Mouse (Mus musculus) midbrain, embryonic 11.5 days (tissue): Measurements from ENCODE around the gene Tspan4. TPM values are rescaled to one million over a fixed set of nuclear protein-coding genes. Genes with fewer than 3 reads are reported as not detected.
A peak's percentile ranks its signal among the peaks of the same experiment; 100 is the strongest.

Experiments used
- ATAC-seq: fragments of 200-750 bp; cut with Nextera tagmentation; 2 replicates; pipeline ENCODE4 v1.8.0; 2017; ENCODE audit warnings: moderate TSS enrichment, moderate library complexity; ENCODE audit not compliant: low FRiP score
- DNase-seq: peaks from one replicate; pipeline ENCODE4 v3.0.0; 2015; ENCODE audit warnings: low spot score; ENCODE audit errors: missing footprints
- H3K27ac ChIP-seq: fragments of 300-500 bp; sonication (generic); 2 replicates; pipeline ENCODE4 v1.5.1; 2014; ENCODE audit warnings: low read depth, low read length
- H3K27me3 ChIP-seq: fragments of 300-500 bp; sonication (generic); 2 replicates; pipeline ENCODE4 v1.6.1; 2014; ENCODE audit warnings: mild to moderate bottlenecking, low read length, moderate library complexity, mixed read lengths; ENCODE audit not compliant: control insufficient read depth, insufficient read depth
- H3K36me3 ChIP-seq: fragments of 300-500 bp; sonication (generic); 2 replicates; pipeline ENCODE4 v1.6.1; 2014; ENCODE audit warnings: mild to moderate bottlenecking, low read length, moderate library complexity, mixed read lengths; ENCODE audit not compliant: control insufficient read depth, insufficient read depth
- H3K4me1 ChIP-seq: fragments of 300-500 bp; sonication (generic); 2 replicates; pipeline ENCODE4 v1.6.1; 2014; ENCODE audit warnings: low read length; ENCODE audit not compliant: control insufficient read depth, insufficient read depth
- H3K4me2 ChIP-seq: fragments of 300-500 bp; sonication (generic); 2 replicates; pipeline ENCODE4 v1.6.1; 2014; ENCODE audit warnings: mild to moderate bottlenecking, moderate library complexity
- H3K4me3 ChIP-seq: fragments of 300-500 bp; sonication (generic); 2 replicates; pipeline ENCODE4 v1.5.1; 2014; ENCODE audit warnings: low read depth, low read length
- H3K9ac ChIP-seq: fragments of 300-500 bp; sonication (generic); 2 replicates; pipeline ENCODE4 v1.6.1; 2014; ENCODE audit warnings: low read length
- H3K9me3 ChIP-seq: fragments of 300-500 bp; sonication (generic); 2 replicates; pipeline ENCODE4 v1.6.1; 2016; ENCODE audit warnings: low read length; ENCODE audit not compliant: control insufficient read depth
- WGBS: fragments of 180-500 bp; shearing (Covaris S2); extraction: QIAGEN DNeasy Blood & Tissue Kit; methylation state at CpG from one replicate; pipeline ENCODE4 v1.1.7; 2014; 5-methylcytosine and 5-hydroxymethylcytosine counted together
- polyA plus RNA-seq: library from polyadenylated mRNA; unstranded; fragments of >200 nt; fragmentation: Nextera tagmentation; extraction: Ambion mirVana; gene quantifications from 2 replicates; pipeline ENCODE4 v1.2.1, GENCODE M21; 2014

Gene Tspan4
- polyA plus RNA-seq, 1 experiment from 2014 or later, result 28.6 TPM

DNA sequence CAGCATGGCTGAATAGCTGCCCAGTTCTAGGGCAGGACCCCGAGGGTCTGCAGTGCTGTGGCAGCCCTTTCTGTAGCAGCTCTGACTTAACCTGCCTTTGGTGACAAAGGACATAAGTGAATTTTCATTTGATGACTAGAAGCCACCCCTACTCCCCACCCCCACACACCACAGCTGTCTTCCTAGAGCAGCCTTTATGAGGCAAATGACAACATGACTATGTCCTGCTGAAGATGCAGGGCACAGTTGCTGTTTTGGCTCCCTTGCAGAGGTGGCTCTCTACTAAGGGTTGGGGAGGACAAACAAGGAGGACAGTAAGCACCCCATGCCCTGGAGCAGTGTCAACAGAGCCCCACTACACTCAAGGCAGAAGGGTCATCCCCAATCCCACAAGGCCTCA lies 44.8 kb downstream of the Tspan4 start:
- WGBS, result 68% methylated on average over 1 of the region's 1 CpGs
- H3K9me3 ChIP-seq, result no peaks in the 10 kb centered on the region

DNA sequence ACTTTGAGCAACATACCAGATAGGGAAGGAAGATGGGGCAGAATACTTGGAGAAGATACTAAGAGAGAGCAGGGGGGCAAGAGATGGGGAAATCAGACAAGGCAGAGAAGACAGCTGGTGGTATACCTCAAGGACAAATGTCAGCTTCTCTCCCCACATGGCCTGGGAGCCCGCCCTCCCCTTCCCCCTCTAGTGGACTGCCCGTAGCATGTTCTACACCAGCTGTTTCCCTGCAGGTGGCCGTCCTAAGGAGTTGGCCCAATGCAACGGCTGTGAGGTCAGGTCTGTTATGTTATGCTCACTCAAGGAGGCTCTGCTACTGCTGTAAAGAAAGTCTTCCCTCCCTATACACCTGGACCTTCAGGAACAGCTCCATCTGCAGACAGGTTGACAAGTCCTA lies 48.0 kb downstream of the Tspan4 start:
- Histone ChIP-seq H3K9me3 (no peaks in the 10 kb centered on the region), H3K27ac (no peak overlapping the region), H3K27me3 (no peaks in the 10 kb centered on the region), H3K4me1 (no peaks in the 10 kb centered on the region), H3K4me2 (no peak overlapping the region), H3K4me3 (no peak overlapping the region), H3K9ac (no peak overlapping the region), H3K36me3 (no peaks in the 10 kb centered on the region)
- 58% methylated on average over 4 of the region's 4 CpGs for WGBS
- DNase-seq (no peak), ATAC-seq (no peak)

More for the DNA sequence above, 44.8 kb downstream of the Tspan4 start:
- DNase-seq (no peak), ATAC-seq (no peak)
- Histone ChIP-seq H3K4me1 (no peaks in the 10 kb centered on the region), H3K4me2 (no peak overlapping the region), H3K9ac (no peak overlapping the region), H3K36me3 (no peaks in the 10 kb centered on the region), H3K4me3 (no peak overlapping the region), H3K27me3 (no peaks in the 10 kb centered on the region), H3K27ac (no peak overlapping the region)

DNA sequence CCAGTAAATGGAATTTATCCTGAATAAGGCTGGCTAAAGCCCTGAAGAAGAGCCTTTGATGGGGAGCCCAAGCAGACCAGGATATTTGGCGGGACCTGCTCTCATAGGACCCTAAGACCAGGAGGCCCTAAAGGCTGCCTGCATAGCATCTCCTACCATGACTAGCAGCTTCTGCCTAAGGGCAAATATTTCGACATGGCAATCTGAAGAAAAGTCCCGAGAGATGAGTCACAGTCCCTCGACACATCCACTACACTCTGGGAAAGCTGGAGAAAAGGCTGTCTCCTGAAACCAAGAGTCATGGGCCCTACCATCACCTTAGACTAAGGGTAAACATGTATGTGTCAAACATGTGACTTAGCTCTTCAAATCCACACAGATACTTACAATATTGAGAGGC lies 49.2 kb downstream of the Tspan4 start:
- DNase-seq (no peak), ATAC-seq (no peak)
- H3K36me3 ChIP-seq, result no peaks in the 10 kb centered on the region
- no peak overlapping the region for H3K9ac ChIP-seq
- no peak overlapping the region for H3K4me3 ChIP-seq
- no peaks in the 10 kb centered on the region for H3K9me3 ChIP-seq
- H3K27me3 ChIP-seq, result no peaks in the 10 kb centered on the region
- H3K27ac ChIP-seq, result no peak overlapping the region
- H3K4me2 ChIP-seq, result no peak overlapping the region
- H3K4me1 ChIP-seq, result no peaks in the 10 kb centered on the region
- WGBS, result 91% methylated on average over 4 of the region's 4 CpGs

GRCm38 (mm10) chr7:141524760-141525579 lies 49.9 kb downstream of the Tspan4 start:
- no peak overlapping the region for H3K4me2 ChIP-seq
- H3K36me3 ChIP-seq, result no peaks in the 10 kb centered on the region
- 63% methylated on average over 6 of the region's 6 CpGs for WGBS
- H3K27me3 ChIP-seq, result no peaks in the 10 kb centered on the region
- H3K4me1 ChIP-seq, result no peaks in the 10 kb centered on the region
- H3K27ac ChIP-seq, result no peak overlapping the region
- DNase-seq, result peak; percentile 95
- H3K9me3 ChIP-seq, result no peaks in the 10 kb centered on the region
- H3K4me3 ChIP-seq, result no peak overlapping the region
- ATAC-seq, result peak; percentile 81
- H3K9ac ChIP-seq, result no peak overlapping the region

DNA sequence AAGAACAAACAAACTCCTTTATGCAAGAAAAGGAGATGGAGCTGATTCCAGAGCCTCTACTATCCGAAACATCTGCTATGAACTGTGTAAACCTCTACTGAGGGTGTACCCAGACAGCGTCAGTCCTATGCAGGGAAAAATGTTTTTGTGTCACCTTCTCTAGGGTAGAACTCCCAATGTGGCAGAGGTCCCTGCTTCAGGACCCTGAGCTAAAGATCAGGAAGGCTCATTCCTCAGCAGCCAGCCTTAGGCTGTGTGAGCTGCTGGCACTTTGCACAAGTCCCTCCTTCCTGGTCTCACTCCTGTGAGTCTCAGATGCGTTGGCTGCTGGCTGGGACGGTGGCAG lies 50.5 kb downstream of the Tspan4 start:
- no peak for DNase-seq
- H3K27me3 ChIP-seq, result no peaks in the 10 kb centered on the region
- WGBS, result 88% methylated on average over 4 of the region's 4 CpGs
- H3K9ac ChIP-seq, result 0 out of 2 replicates have a peak overlapping the region, but pooled peaks have one; percentile 4
- H3K9me3 ChIP-seq, result no peaks in the 10 kb centered on the region
- no peak overlapping the region for H3K4me2 ChIP-seq
- no peaks in the 10 kb centered on the region for H3K4me1 ChIP-seq
- H3K27ac ChIP-seq, result no peak overlapping the region
- H3K4me3 ChIP-seq, result no peak overlapping the region
- peak; percentile 22; the same call in 1 of the 2 replicates for ATAC-seq
- H3K36me3 ChIP-seq, result no peaks in the 10 kb centered on the region

DNA sequence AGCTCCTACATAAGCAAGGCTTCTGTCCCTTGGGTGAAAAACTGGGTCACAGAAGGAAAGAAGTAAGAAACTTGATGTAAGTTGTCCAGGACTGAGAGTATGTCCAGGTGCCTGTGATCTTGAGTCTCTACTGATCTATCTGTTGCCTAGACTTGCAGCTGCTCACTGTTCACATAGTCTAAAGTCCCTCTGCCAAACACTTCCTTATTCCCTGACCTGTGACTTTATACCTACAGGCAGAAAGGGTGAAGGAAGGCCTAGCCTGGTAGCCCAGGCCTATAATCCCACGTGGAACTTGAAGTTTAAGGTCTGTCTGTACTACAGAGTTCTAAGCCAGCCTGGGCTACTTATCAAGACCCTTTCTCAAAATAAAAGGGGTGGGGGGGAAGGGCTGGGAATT lies 60.5 kb downstream of the Tspan4 start:
- Histone ChIP-seq H3K4me3 (no peak overlapping the region), H3K9me3 (no peaks in the 10 kb centered on the region), H3K36me3 (no peaks in the 10 kb centered on the region), H3K27ac (no peak overlapping the region), H3K4me2 (no peak overlapping the region), H3K4me1 (peaks cover 14% of the 10 kb centered on the region), H3K27me3 (no peaks in the 10 kb centered on the region), H3K9ac (no peak overlapping the region)
- WGBS, result 55% methylated on average over 1 of the region's 1 CpGs
- ATAC-seq, result no peak
- DNase-seq, result no peak

- Histone ChIP-seq H3K27ac (no peak overlapping the region), H3K36me3 (no peaks in the 10 kb centered on the region), H3K9ac (peak overlapping the region; percentile 77), H3K4me3 (peak overlapping the region; percentile 72), H3K4me2 (peak overlapping the region; percentile 93), H3K27me3 (no peaks in the 10 kb centered on the region; the same call in 1 of the 2 replicates), H3K4me1 (peaks cover 14% of the 10 kb centered on the region), H3K9me3 (no peaks in the 10 kb centered on the region)
- WGBS, result 17% methylated on average over 18 of the region's 18 CpGs
- DNase-seq (no peak), ATAC-seq (no peak; the same call in 1 of the 2 replicates)
Measured at GRCm38 (mm10) chr7:141538852-141539555, 64.0 kb downstream of the Tspan4 start.

GRCm38 (mm10) chr7:141539556-141540311 lies 64.7 kb downstream of the Tspan4 start, which contains the start of gene Chid1:
Gene Chid1 (minus strand): TSS chr7:141539857.
- H3K4me3 ChIP-seq, result peak within 1 kb of the TSS; percentile 72
- peak within 1 kb of the TSS; percentile 77 for H3K9ac ChIP-seq
- H3K4me2 ChIP-seq, result peak within 1 kb of the TSS; percentile 93
- H3K4me1 ChIP-seq, result peaks cover 14% of the 10 kb centered on the region
- ATAC-seq, result peak; percentile 97
- 1% methylated on average over 46 of the region's 46 CpGs for WGBS
- no peaks in the 10 kb centered on the region for H3K36me3 ChIP-seq
- DNase-seq, result peak; percentile 100
- no peaks in the 10 kb centered on the region; the same call in 1 of the 2 replicates for H3K27me3 ChIP-seq
- peak within 1 kb of the TSS; percentile 9; the same call in 1 of the 2 replicates for H3K27ac ChIP-seq
- no peaks in the 10 kb centered on the region for H3K9me3 ChIP-seq
